9 mouse cellular contexts compared by ENCODE assay signal in genomic region chr13:84059661-84060452, GRCm38 (mm10).
DNase-seq lines count a peak whose midpoint lies in the region; ATAC-seq lines count a peak whose summit lies in the region.
"Had no signal": no experiment of that assay in that cellular context is flagged by ENCODE, and none has a peak within 500 bp of the region (broad histone marks: within the 10 kb centered on the region; RNA-seq: fewer than 3 reads in every experiment).

No protein-coding gene starts in this region.

- H3K9me3 ChIP-seq in heart, embryonic 13.5 days, result no peaks in the 10 kb centered on the region
- H3K9me3 ChIP-seq in hindbrain, embryonic 12.5 days (replicated peaks), result no peaks in the 10 kb centered on the region
- no peaks in the 10 kb centered on the region for H3K9me3 ChIP-seq in neural tube, embryonic 12.5 days

- no peak overlapping the region for H3K4me3 ChIP-seq in heart, embryonic 13.5 days
- no peak overlapping the region for H3K4me3 ChIP-seq in hindbrain, embryonic 12.5 days
- 0 out of 2 replicates have a peak overlapping the region, but pooled peaks have one; percentile 20 for H3K4me3 ChIP-seq in neural tube, embryonic 12.5 days

- H3K4me1 ChIP-seq in heart, embryonic 13.5 days, result no peaks in the 10 kb centered on the region
- H3K4me1 ChIP-seq in hindbrain, embryonic 12.5 days, result peaks cover 48% of the 10 kb centered on the region
- peaks cover 21% of the 10 kb centered on the region for H3K4me1 ChIP-seq in neural tube, embryonic 12.5 days

- H3K9ac ChIP-seq in heart, embryonic 13.5 days, result no peak overlapping the region
- H3K9ac ChIP-seq in hindbrain, embryonic 12.5 days, result 0 out of 2 replicates have a peak overlapping the region, but pooled peaks have one; percentile 44
- peak overlapping the region; percentile 54 for H3K9ac ChIP-seq in neural tube, embryonic 12.5 days

- ATAC-seq in heart, embryonic 13.5 days (ENCODE audit: extremely low read depth, insufficient number of reproducible peaks, low FRiP score, low TSS enrichment), result no peak
- peak; percentile 83 for ATAC-seq in hindbrain, embryonic 12.5 days (ENCODE audit: low FRiP score)
- ATAC-seq in neural tube, embryonic 12.5 days (ENCODE audit: low FRiP score, low read depth), result peak; percentile 82

- peaks cover 10% of the 10 kb centered on the region for H3K27me3 ChIP-seq in heart, embryonic 13.5 days (replicated peaks)
- no peaks in the 10 kb centered on the region for H3K27me3 ChIP-seq in hindbrain, embryonic 12.5 days
- H3K27me3 ChIP-seq in neural tube, embryonic 12.5 days (replicated peaks), result no peaks in the 10 kb centered on the region

- no peak overlapping the region for H3K27ac ChIP-seq in heart, embryonic 13.5 days (replicated peaks)
- H3K27ac ChIP-seq in hindbrain, embryonic 12.5 days, result peak overlapping the region; percentile 95
- H3K27ac ChIP-seq in neural tube, embryonic 12.5 days, result peak overlapping the region; percentile 89

- H3K4me2 ChIP-seq in heart, embryonic 13.5 days, result peak overlapping the region; percentile 59; the same call in 1 of the 2 replicates
- peak overlapping the region; percentile 43 for H3K4me2 ChIP-seq in hindbrain, embryonic 12.5 days (replicated peaks)
- H3K4me2 ChIP-seq in neural tube, embryonic 12.5 days (replicated peaks), result peak overlapping the region; percentile 54

- H3K36me3 ChIP-seq in heart, embryonic 13.5 days, result no peaks in the 10 kb centered on the region
- no peaks in the 10 kb centered on the region for H3K36me3 ChIP-seq in hindbrain, embryonic 12.5 days
- H3K36me3 ChIP-seq in neural tube, embryonic 12.5 days, result no peaks in the 10 kb centered on the region

- 25% methylated on average over 5 of the region's 5 CpGs for WGBS in heart, embryonic 13.5 days
- 5% methylated on average over 5 of the region's 5 CpGs for WGBS in hindbrain, embryonic 12.5 days
- WGBS in neural tube, embryonic 12.5 days, result 7% methylated on average over 5 of the region's 5 CpGs

- no peak for DNase-seq in heart, postnatal 4 days
- peak; percentile 17 for DNase-seq in embryo, embryonic 11.5 days (ENCODE audit: low read depth, low spot score)
- DNase-seq in adrenal gland, postnatal 25 days, result no peak
- no peak for DNase-seq in adrenal gland, postnatal 10 days
- DNase-seq in layer of hippocampus, adult 9-11 months, result no peak
- DNase-seq: gastrocnemius, postnatal 14 days had no signal
